ENCODE assay signal across 8 mouse cellular contexts in the genomic region with DNA sequence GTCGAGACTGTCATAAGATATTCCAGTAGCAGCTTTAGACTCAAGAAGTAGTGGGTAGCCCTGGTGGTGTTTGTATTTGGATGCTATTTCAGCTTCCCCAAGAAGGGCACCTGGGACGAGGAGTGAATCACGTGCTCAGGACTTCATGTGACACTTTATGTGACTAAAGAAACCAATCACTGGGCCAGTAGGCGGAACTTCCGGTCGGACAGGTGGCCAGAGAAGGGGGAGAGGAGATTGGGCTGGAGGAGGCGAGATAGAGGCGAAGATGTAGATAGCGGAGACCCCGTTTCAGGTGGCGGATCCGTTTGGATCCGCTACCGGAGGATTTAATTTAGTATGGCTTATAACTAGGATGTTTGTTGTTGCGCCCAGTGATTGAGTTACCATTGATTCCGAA. TPM values are rescaled to one million over a fixed set of nuclear protein-coding genes. Genes with fewer than 3 reads are reported as not detected.
DNase-seq lines count a peak whose midpoint lies in the region; ATAC-seq and TF ChIP-seq lines count a peak whose summit lies in the region.

No protein-coding gene starts in this region.

- H3K4me3 ChIP-seq in embryonic facial prominence, embryonic 11.5 days (ENCODE audit: low read depth, low read length) = peak overlapping the region; percentile 47
- peak overlapping the region; percentile 48 to 53 for H3K4me3 ChIP-seq in heart, embryonic 14.5 days (ENCODE audit: control insufficient read depth in 1 of 2, insufficient read depth in 1 of 2, low read depth in 1 of 2, low read length in 2 of 2)
- peak overlapping the region; percentile 40 for H3K4me3 ChIP-seq in kidney, postnatal 0 days (replicated peaks; ENCODE audit: low read depth, low read length)
- H3K4me3 ChIP-seq in neural tube, embryonic 15.5 days (replicated peaks) = peak overlapping the region; percentile 50

- H3K4me2 ChIP-seq in embryonic facial prominence, embryonic 11.5 days (ENCODE audit: low read depth, low read length) = peak overlapping the region; percentile 63
- peak overlapping the region; percentile 74 for H3K4me2 ChIP-seq in heart, embryonic 14.5 days (ENCODE audit: low read length)
- peak overlapping the region; percentile 71 for H3K4me2 ChIP-seq in kidney, postnatal 0 days (ENCODE audit: low read length)
- H3K4me2 ChIP-seq in neural tube, embryonic 15.5 days = peak overlapping the region; percentile 65

- no peaks in the 10 kb centered on the region for H3K9me3 ChIP-seq in embryonic facial prominence, embryonic 11.5 days (replicated peaks; ENCODE audit: control insufficient read depth, low read length)
- no peaks in the 10 kb centered on the region for H3K9me3 ChIP-seq in heart, embryonic 14.5 days (ENCODE audit: control insufficient read depth, low read length)
- H3K9me3 ChIP-seq in kidney, postnatal 0 days (replicated peaks; ENCODE audit: low read length) = no peaks in the 10 kb centered on the region
- H3K9me3 ChIP-seq in neural tube, embryonic 15.5 days (replicated peaks) = no peaks in the 10 kb centered on the region

- H3K27ac ChIP-seq in embryonic facial prominence, embryonic 11.5 days (replicated peaks; ENCODE audit: low read depth, low read length) = 0 out of 2 replicates have a peak overlapping the region, but pooled peaks have one; percentile 8
- peak overlapping the region in 1 of 2 experiments; percentile 39; a peak in 1 of 4 replicates for H3K27ac ChIP-seq in heart, embryonic 14.5 days (replicated peaks in 1 of 2; ENCODE audit: control insufficient read depth in 1 of 2, insufficient read depth in 1 of 2, low read depth in 2 of 2, low read length in 2 of 2)
- H3K27ac ChIP-seq in kidney, postnatal 0 days = no peak overlapping the region
- 0 out of 2 replicates have a peak overlapping the region, but pooled peaks have one; percentile 28 for H3K27ac ChIP-seq in neural tube, embryonic 15.5 days (replicated peaks)

- H3K4me1 ChIP-seq in embryonic facial prominence, embryonic 11.5 days (ENCODE audit: control insufficient read depth, insufficient read depth, low read length) = no peaks in the 10 kb centered on the region
- H3K4me1 ChIP-seq in heart, embryonic 14.5 days (ENCODE audit: control insufficient read depth in 2 of 2, insufficient read depth in 2 of 2, low read length in 2 of 2) = peaks cover 2 to 5% of the 10 kb centered on the region in 2 experiments; a peak in 2 of 4 replicates
- no peaks in the 10 kb centered on the region for H3K4me1 ChIP-seq in kidney, postnatal 0 days (replicated peaks; ENCODE audit: insufficient read depth, low read length)
- peaks cover 5% of the 10 kb centered on the region; the same call in 1 of the 2 replicates for H3K4me1 ChIP-seq in neural tube, embryonic 15.5 days

- ATAC-seq in embryonic facial prominence, embryonic 11.5 days (replicated peaks; ENCODE audit: insufficient number of reproducible peaks, low FRiP score, low TSS enrichment, low read depth) = no peak
- ATAC-seq in heart, embryonic 14.5 days (ENCODE audit: insufficient number of reproducible peaks, insufficient read depth, low FRiP score, low read depth) = no peak; the same call in 1 of the 2 replicates
- ATAC-seq in kidney, postnatal 0 days (replicated peaks; ENCODE audit: low FRiP score, low read depth) = peak; percentile 71
- peak; percentile 94 for ATAC-seq in neural tube, embryonic 15.5 days (ENCODE audit: low FRiP score)

- peak; percentile 87 for DNase-seq in A20 (ENCODE audit: low read depth, low spot score)
- DNase-seq in adrenal gland, adult 8-10 months = peak; percentile 71
- DNase-seq in embryonic facial prominence, embryonic 11.5 days (ENCODE audit: low spot score) = peak; percentile 88
- peak; percentile 76 for DNase-seq in kidney, postnatal 0 days (ENCODE audit: low spot score)
- DNase-seq in lung, adult 18-20 months = peak; percentile 80 to 89
- DNase-seq in urinary bladder, postnatal 36 days (ENCODE audit: low spot score in 2 of 2) = peak; percentile 67 to 76

- WGBS in embryonic facial prominence, embryonic 11.5 days = 22% methylated on average over 16 of the region's 16 CpGs
- 19% methylated on average over 16 of the region's 16 CpGs for WGBS in heart, embryonic 14.5 days
- 20% methylated on average over 16 of the region's 16 CpGs for WGBS in kidney, postnatal 0 days
- 26% methylated on average over 16 of the region's 16 CpGs for WGBS in neural tube, embryonic 15.5 days

- no peaks in the 10 kb centered on the region for H3K27me3 ChIP-seq in embryonic facial prominence, embryonic 11.5 days (ENCODE audit: control insufficient read depth, insufficient read depth, low read length)
- H3K27me3 ChIP-seq in heart, embryonic 14.5 days (ENCODE audit: control insufficient read depth, insufficient read depth, low read length) = no peaks in the 10 kb centered on the region
- no peaks in the 10 kb centered on the region for H3K27me3 ChIP-seq in kidney, postnatal 0 days (ENCODE audit: insufficient read depth, low read length)
- H3K27me3 ChIP-seq in neural tube, embryonic 15.5 days (replicated peaks) = no peaks in the 10 kb centered on the region

- TF ChIP-seq CTCF in kidney, postnatal 0 days (IDR thresholded peaks at IDR 0.05; ENCODE audit: low read depth) = no peak

- no peaks in the 10 kb centered on the region for H3K36me3 ChIP-seq in embryonic facial prominence, embryonic 11.5 days (replicated peaks; ENCODE audit: control insufficient read depth, insufficient read depth, low read depth, low read length)
- no peaks in the 10 kb centered on the region for H3K36me3 ChIP-seq in heart, embryonic 14.5 days (ENCODE audit: control insufficient read depth, insufficient read depth, low read length)
- no peaks in the 10 kb centered on the region for H3K36me3 ChIP-seq in kidney, postnatal 0 days (ENCODE audit: insufficient read depth, low read length)
- no peaks in the 10 kb centered on the region for H3K36me3 ChIP-seq in neural tube, embryonic 15.5 days

- peak overlapping the region; percentile 47 for H3K9ac ChIP-seq in embryonic facial prominence, embryonic 11.5 days (replicated peaks; ENCODE audit: low read length)
- peak overlapping the region; percentile 68 for H3K9ac ChIP-seq in heart, embryonic 14.5 days (ENCODE audit: low read length)
- H3K9ac ChIP-seq in kidney, postnatal 0 days (ENCODE audit: low read depth, low read length) = no peak overlapping the region
- peak overlapping the region; percentile 46 for H3K9ac ChIP-seq in neural tube, embryonic 15.5 days (replicated peaks)

RNA-seq across cellular contexts. Expression of a gene that starts 8.1 kb away (rescaled TPM):
- total RNA-seq in adrenal gland, adult 8-10 months (2022) = 10 to 100 TPM; 23.3 to 45.1 (median 31.1) TPM
- 53.7 and 61.6 TPM in 2 replicates for polyA plus RNA-seq in embryonic facial prominence, embryonic 11.5 days (2014; fragmentation: Nextera tagmentation; extraction: Ambion mirVana)
- 7.6 and 11.0 TPM in 2 replicates for polyA plus RNA-seq in heart, embryonic 14.5 days (2014; fragmentation: Nextera tagmentation; extraction: Ambion mirVana)
- 16.8 and 19.7 TPM in 2 replicates for polyA plus RNA-seq in kidney, postnatal 0 days (2015; fragmentation: Nextera tagmentation; extraction: Ambion mirVana)
- polyA plus RNA-seq in neural tube, embryonic 15.5 days (2015; fragmentation: Nextera tagmentation; extraction: Ambion mirVana) = 9.8 and 11.5 TPM in 2 replicates

RNA-seq across cellular contexts. Expression of a gene that starts 26.2 kb away (rescaled TPM):
- 1 to 10 TPM; 3.0 to 6.2 (median 5.8) TPM for total RNA-seq in adrenal gland, adult 8-10 months (2022)
- polyA plus RNA-seq in embryonic facial prominence, embryonic 11.5 days (2014; fragmentation: Nextera tagmentation; extraction: Ambion mirVana) = 33.7 and 38.8 TPM in 2 replicates
- polyA plus RNA-seq in heart, embryonic 14.5 days (2014; fragmentation: Nextera tagmentation; extraction: Ambion mirVana) = 13.6 and 16.1 TPM in 2 replicates
- 20.4 and 24.7 TPM in 2 replicates for polyA plus RNA-seq in kidney, postnatal 0 days (2015; fragmentation: Nextera tagmentation; extraction: Ambion mirVana)
- polyA plus RNA-seq in neural tube, embryonic 15.5 days (2015; fragmentation: Nextera tagmentation; extraction: Ambion mirVana) = 2.8 and 14.2 TPM in 2 replicates

RNA-seq across cellular contexts. Expression of a gene that starts 31.0 kb away (rescaled TPM):
- total RNA-seq in adrenal gland, adult 8-10 months (2022) = 1 to 10 TPM; 5.2 to 9.1 (median 7.8) TPM
- 10.6 and 13.0 TPM in 2 replicates for polyA plus RNA-seq in embryonic facial prominence, embryonic 11.5 days (2014; fragmentation: Nextera tagmentation; extraction: Ambion mirVana)
- polyA plus RNA-seq in heart, embryonic 14.5 days (2014; fragmentation: Nextera tagmentation; extraction: Ambion mirVana) = 14.8 and 17.7 TPM in 2 replicates
- 10.0 and 10.6 TPM in 2 replicates for polyA plus RNA-seq in kidney, postnatal 0 days (2015; fragmentation: Nextera tagmentation; extraction: Ambion mirVana)
- polyA plus RNA-seq in neural tube, embryonic 15.5 days (2015; fragmentation: Nextera tagmentation; extraction: Ambion mirVana) = 4.1 and 5.2 TPM in 2 replicates

RNA-seq across cellular contexts. Expression of a gene that starts 38.9 kb away (rescaled TPM):
- 10 to 100 TPM; 14.3 to 23.2 (median 17.2) TPM for total RNA-seq in adrenal gland, adult 8-10 months (2022)
- 13.6 and 19.4 TPM in 2 replicates for polyA plus RNA-seq in embryonic facial prominence, embryonic 11.5 days (2014; fragmentation: Nextera tagmentation; extraction: Ambion mirVana)
- polyA plus RNA-seq in heart, embryonic 14.5 days (2014; fragmentation: Nextera tagmentation; extraction: Ambion mirVana) = 11.0 and 12.4 TPM in 2 replicates
- 8.4 and 8.9 TPM in 2 replicates for polyA plus RNA-seq in kidney, postnatal 0 days (2015; fragmentation: Nextera tagmentation; extraction: Ambion mirVana)
- polyA plus RNA-seq in neural tube, embryonic 15.5 days (2015; fragmentation: Nextera tagmentation; extraction: Ambion mirVana) = 9.5 and 10.8 TPM in 2 replicates

RNA-seq across cellular contexts. Expression of a gene that starts 49.1 kb away (rescaled TPM):
- under 1 TPM; 0.31 to 0.75 (median 0.43) TPM for total RNA-seq in adrenal gland, adult 8-10 months (2022)
- polyA plus RNA-seq in embryonic facial prominence, embryonic 11.5 days (2014; fragmentation: Nextera tagmentation; extraction: Ambion mirVana) = not detected in 2 replicates
- 0.28 and 0.62 TPM in 2 replicates for polyA plus RNA-seq in heart, embryonic 14.5 days (2014; fragmentation: Nextera tagmentation; extraction: Ambion mirVana)
- polyA plus RNA-seq in kidney, postnatal 0 days (2015; fragmentation: Nextera tagmentation; extraction: Ambion mirVana) = 0.47 and 0.71 TPM in 2 replicates
- polyA plus RNA-seq in neural tube, embryonic 15.5 days (2015; fragmentation: Nextera tagmentation; extraction: Ambion mirVana) = 0.42 and 0.80 TPM in 2 replicates

Comparison
In these comparisons a context has a peak if more than half of its experiments do, and no peak if none do; other contexts are left out.
1. ATAC-seq: peak in kidney, postnatal 0 days (single experiment) and neural tube, embryonic 15.5 days (single experiment); none in embryonic facial prominence, embryonic 11.5 days (single experiment) and heart, embryonic 14.5 days (single experiment).
2. Peak in every context shown above with its lines, with median percentiles within 50 percentile points of each other: DNase-seq, H3K4me2 ChIP-seq and H3K4me3 ChIP-seq.